In the genomic region with DNA sequence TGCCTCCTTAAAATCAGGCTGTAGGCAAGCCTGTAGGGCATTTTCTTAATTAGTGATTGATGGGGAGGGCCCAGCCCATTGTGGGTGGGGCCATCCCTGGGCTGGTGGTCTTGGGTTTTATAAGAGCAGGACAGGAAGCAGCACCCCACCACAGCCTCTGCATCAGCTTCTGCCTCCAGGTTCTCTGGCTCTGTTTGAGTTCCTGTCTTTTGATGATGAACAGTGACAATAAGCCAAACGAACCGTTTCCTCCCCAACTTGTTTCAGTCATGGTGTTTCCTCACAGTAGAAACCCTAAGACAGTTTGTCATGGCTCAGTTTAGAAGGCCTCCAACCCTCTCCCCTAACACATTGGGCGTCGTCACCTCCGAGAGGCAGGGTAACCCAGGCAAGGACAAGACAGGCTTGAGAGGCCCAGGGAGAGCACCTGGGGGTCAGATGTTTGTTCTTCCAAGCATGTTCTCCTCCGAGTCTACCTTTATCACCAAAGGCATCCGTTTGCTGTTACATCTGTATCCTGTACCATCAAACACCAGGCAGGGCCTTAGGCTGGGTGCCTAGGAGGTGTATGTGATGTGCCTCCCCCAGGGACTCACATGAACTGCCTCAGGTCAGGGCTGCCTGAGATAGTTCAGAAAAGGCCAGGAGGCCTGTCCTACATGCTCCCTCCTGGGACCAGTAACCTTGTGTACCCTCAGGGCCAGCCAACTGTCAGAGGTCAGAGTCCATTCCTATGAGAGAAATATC, we compare ENCODE assay signal across 12 mouse cellular contexts. TPM values are rescaled to one million over a fixed set of nuclear protein-coding genes. Genes with fewer than 3 reads are reported as not detected.
A peak's percentile ranks its signal among the peaks of the same experiment; 100 is the strongest.
DNase-seq lines count a peak whose midpoint lies in the region; ATAC-seq lines count a peak whose summit lies in the region.
"Had no signal": no experiment of that assay in that cellular context is flagged by ENCODE, and none has a peak within 500 bp of the region (broad histone marks: within the 10 kb centered on the region; RNA-seq: fewer than 3 reads in every experiment).

No protein-coding gene starts in this region.

- H3K4me1 ChIP-seq in stomach, embryonic 16.5 days (ENCODE audit: control insufficient read depth, insufficient read depth, low read length): no peaks in the 10 kb centered on the region
- no peaks in the 10 kb centered on the region for H3K4me1 ChIP-seq in forebrain, embryonic 16.5 days (replicated peaks; ENCODE audit: control insufficient read depth, insufficient read depth, low read length)

- H3K27ac ChIP-seq in stomach, embryonic 16.5 days (ENCODE audit: low read length): no peak overlapping the region
- no peak overlapping the region for H3K27ac ChIP-seq in forebrain, embryonic 16.5 days (ENCODE audit: low read length)
- H3K27ac ChIP-seq: heart, embryonic 15.5 days; limb, embryonic 15.5 days had no signal

- H3K4me3 ChIP-seq in stomach, embryonic 16.5 days (replicated peaks; ENCODE audit: low read length): no peak overlapping the region
- H3K4me3 ChIP-seq in forebrain, embryonic 16.5 days (replicated peaks; ENCODE audit: low read length): no peak overlapping the region
- H3K4me3 ChIP-seq: erythroblast, embryonic 14.5 days; heart, embryonic 15.5 days; limb, embryonic 15.5 days had no signal

- H3K4me2 ChIP-seq in stomach, embryonic 16.5 days (ENCODE audit: low read depth, low read length): no peak overlapping the region
- H3K4me2 ChIP-seq in forebrain, embryonic 16.5 days (ENCODE audit: low read length): no peak overlapping the region
- H3K4me2 ChIP-seq: heart, embryonic 15.5 days; limb, embryonic 15.5 days had no signal

- ATAC-seq in stomach, embryonic 16.5 days (ENCODE audit: insufficient read depth, low FRiP score): peak; percentile 38; the same call in 1 of the 2 replicates
- ATAC-seq in forebrain, embryonic 16.5 days: no peak

- H3K36me3 ChIP-seq in stomach, embryonic 16.5 days (ENCODE audit: control insufficient read depth, insufficient read depth, low read length): no peaks in the 10 kb centered on the region
- no peaks in the 10 kb centered on the region for H3K36me3 ChIP-seq in forebrain, embryonic 16.5 days (ENCODE audit: control insufficient read depth, insufficient read depth)
- H3K36me3 ChIP-seq: heart, embryonic 15.5 days; limb, embryonic 15.5 days had no signal

- DNase-seq in kidney, adult 18-20 months: peak; percentile 34
- no peak for DNase-seq in kidney, postnatal 14 days
- DNase-seq in CD4-positive helper T cell, adult 2 months (ENCODE audit: low read depth, low spot score): peak; percentile 53
- DNase-seq in induced T-regulatory cell, adult 2 months (ENCODE audit: low read depth): peak; percentile 49
- DNase-seq in lung, postnatal 10 days: no peak
- DNase-seq in frontal cortex, postnatal 25 days (ENCODE audit: low spot score in 2 of 2): no peak
- DNase-seq: cerebellum, adult 9-10 months had no signal

- no peaks in the 10 kb centered on the region for H3K9me3 ChIP-seq in stomach, embryonic 16.5 days (replicated peaks; ENCODE audit: control insufficient read depth, low read length)
- no peaks in the 10 kb centered on the region for H3K9me3 ChIP-seq in forebrain, embryonic 16.5 days (ENCODE audit: control insufficient read depth, low read length)
- H3K9me3 ChIP-seq: heart, embryonic 15.5 days; limb, embryonic 15.5 days had no signal

- WGBS in stomach, embryonic 16.5 days: 57% methylated on average over 7 of the region's 7 CpGs
- 84% methylated on average over 7 of the region's 7 CpGs for WGBS in forebrain, embryonic 16.5 days

- no peak overlapping the region for H3K9ac ChIP-seq in stomach, embryonic 16.5 days (ENCODE audit: low read length)
- H3K9ac ChIP-seq in forebrain, embryonic 16.5 days (replicated peaks; ENCODE audit: low read depth, low read length): no peak overlapping the region
- H3K9ac ChIP-seq: heart, embryonic 15.5 days; limb, embryonic 15.5 days had no signal

- no peaks in the 10 kb centered on the region for H3K27me3 ChIP-seq in stomach, embryonic 16.5 days (ENCODE audit: control insufficient read depth, insufficient read depth, low read length)
- H3K27me3 ChIP-seq in forebrain, embryonic 16.5 days (replicated peaks; ENCODE audit: control insufficient read depth, insufficient read depth, low read length): no peaks in the 10 kb centered on the region
- H3K27me3 ChIP-seq: heart, embryonic 15.5 days; limb, embryonic 15.5 days had no signal

RNA-seq across cellular contexts. Expression of gene Lsm10, which starts 6.1 kb away (rescaled TPM):
- polyA plus RNA-seq in stomach, embryonic 16.5 days (2015; fragmentation: Nextera tagmentation; extraction: Ambion mirVana): 49.4 and 52.4 TPM in 2 replicates
- polyA plus RNA-seq in forebrain, embryonic 16.5 days (2015; fragmentation: Nextera tagmentation; extraction: Ambion mirVana): 60.2 and 60.6 TPM in 2 replicates

RNA-seq across cellular contexts. Expression of gene Stk40, which starts 13.5 kb away (rescaled TPM):
- 28.4 and 29.6 TPM in 2 replicates for polyA plus RNA-seq in stomach, embryonic 16.5 days (2015; fragmentation: Nextera tagmentation; extraction: Ambion mirVana)
- 33.5 and 34.7 TPM in 2 replicates for polyA plus RNA-seq in forebrain, embryonic 16.5 days (2015; fragmentation: Nextera tagmentation; extraction: Ambion mirVana)

RNA-seq across cellular contexts. Expression of gene Oscp1, which starts 31.9 kb away (rescaled TPM):
- 10.1 and 12.5 TPM in 2 replicates for polyA plus RNA-seq in stomach, embryonic 16.5 days (2015; fragmentation: Nextera tagmentation; extraction: Ambion mirVana)
- 30.4 and 33.4 TPM in 2 replicates for polyA plus RNA-seq in forebrain, embryonic 16.5 days (2015; fragmentation: Nextera tagmentation; extraction: Ambion mirVana)
- polyA plus RNA-seq: erythroblast, embryonic 14.5 days had no signal

RNA-seq across cellular contexts. Expression of gene Mrps15, which starts 43.5 kb away (rescaled TPM):
- polyA plus RNA-seq in stomach, embryonic 16.5 days (2015; fragmentation: Nextera tagmentation; extraction: Ambion mirVana): 114 and 131 TPM in 2 replicates
- 103 and 115 TPM in 2 replicates for polyA plus RNA-seq in forebrain, embryonic 16.5 days (2015; fragmentation: Nextera tagmentation; extraction: Ambion mirVana)

RNA-seq across cellular contexts. Expression of gene Eva1b, which starts 57.3 kb away (rescaled TPM):
- polyA plus RNA-seq in stomach, embryonic 16.5 days (2015; fragmentation: Nextera tagmentation; extraction: Ambion mirVana): 46.4 and 49.7 TPM in 2 replicates
- polyA plus RNA-seq in forebrain, embryonic 16.5 days (2015; fragmentation: Nextera tagmentation; extraction: Ambion mirVana): 10.1 and 10.2 TPM in 2 replicates

Comparison
In these comparisons a context has a peak if more than half of its experiments do, and no peak if none do; other contexts are left out.
1. DNase-seq: peak in kidney, adult 18-20 months (single experiment), CD4-positive helper T cell, adult 2 months (single experiment) and induced T-regulatory cell, adult 2 months (single experiment); none in kidney, postnatal 14 days (single experiment), lung, postnatal 10 days (single experiment) and frontal cortex, postnatal 25 days (0 of 2).